Mouse (Mus musculus) forebrain, embryonic 16.5 days (tissue): ENCODE results near the gene Gm11565. TPM values are rescaled to one million over a fixed set of nuclear protein-coding genes. Genes with fewer than 3 reads are reported as not detected.
"Not testable (repeated sequence)": the region's sequence is repeated elsewhere in the genome, so short reads cannot be mapped to it uniquely, and the experiment has no call there.

Experiments used
- ATAC-seq: fragments of 200-750 bp; cut with Nextera tagmentation; 2 replicates; pipeline ENCODE4 v1.8.0; 2017; ENCODE audit warnings: mild to moderate bottlenecking, moderate library complexity
- H3K27ac ChIP-seq: fragments of 300-500 bp; sonication (generic); 2 replicates; pipeline ENCODE4 v1.5.1; 2014; ENCODE audit warnings: low read length, control low read depth
- H3K27me3 ChIP-seq: fragments of 300-500 bp; sonication (generic); replicated peaks from 2 replicates; pipeline ENCODE4 v1.6.1; 2014; ENCODE audit warnings: low read length; ENCODE audit not compliant: control insufficient read depth, insufficient read depth
- H3K36me3 ChIP-seq: fragments of 300-500 bp; sonication (generic); 2 replicates; pipeline ENCODE4 v1.6.1; 2014; ENCODE audit not compliant: control insufficient read depth, insufficient read depth
- H3K4me1 ChIP-seq: fragments of 300-500 bp; sonication (generic); replicated peaks from 2 replicates; pipeline ENCODE4 v1.6.1; 2014; ENCODE audit warnings: low read length; ENCODE audit not compliant: control insufficient read depth, insufficient read depth
- H3K4me2 ChIP-seq: fragments of 300-500 bp; sonication (generic); 2 replicates; pipeline ENCODE4 v1.6.1; 2014; ENCODE audit warnings: mild to moderate bottlenecking, low read length, control low read depth
- H3K4me3 ChIP-seq: fragments of 300-500 bp; sonication (generic); replicated peaks from 2 replicates; pipeline ENCODE4 v1.5.1; 2014; ENCODE audit warnings: mild to moderate bottlenecking, low read length, control low read depth
- H3K9ac ChIP-seq: fragments of 300-500 bp; sonication (generic); replicated peaks from 2 replicates; pipeline ENCODE4 v1.6.1; 2014; ENCODE audit warnings: low read depth, low read length, control low read depth
- H3K9me3 ChIP-seq: fragments of 300-500 bp; sonication (generic); 2 replicates; pipeline ENCODE4 v1.6.1; 2016; ENCODE audit warnings: low read length; ENCODE audit not compliant: control insufficient read depth
- WGBS: fragments of 180-500 bp; shearing (Covaris S2); extraction: QIAGEN DNeasy Blood & Tissue Kit; methylation state at CpG from one replicate; pipeline ENCODE4 v1.1.7; 2014; 5-methylcytosine and 5-hydroxymethylcytosine counted together
- polyA plus RNA-seq: library from polyadenylated mRNA; unstranded; fragments of >200 nt; fragmentation: Nextera tagmentation; extraction: Ambion mirVana; gene quantifications from 2 replicates; pipeline ENCODE4 v1.2.1, GENCODE M21; 2015

The Gm11565 gene
- polyA plus RNA-seq, result not detected in 2 replicates

DNA sequence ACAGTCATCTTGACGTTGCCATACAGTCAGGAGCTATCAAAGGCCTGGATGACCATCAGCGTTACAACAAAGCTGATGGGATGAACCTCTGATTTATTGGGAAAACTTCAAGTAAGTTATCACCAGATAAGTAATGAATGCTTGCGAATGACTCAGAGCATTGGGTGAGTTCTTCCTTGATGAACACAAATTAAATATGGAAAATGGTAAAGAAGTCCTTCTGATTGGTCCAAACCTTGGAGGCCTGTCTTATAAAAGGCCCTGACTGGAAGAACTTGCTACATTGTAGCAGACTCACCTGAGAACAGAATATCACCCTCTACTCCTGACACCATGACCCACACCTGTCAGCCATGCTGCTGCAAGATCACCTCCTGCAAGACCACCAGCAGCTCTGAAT lies at the start of gene Gm11565:
TSS of gene Gm11565 (plus strand) at position 301 of the 400 bp plus-strand sequence.
- Histone ChIP-seq H3K4me2 (no peak within 1 kb of the TSS), H3K27ac (no peak within 1 kb of the TSS), H3K36me3 (no peaks in the 10 kb centered on the region), H3K4me1 (no peaks in the 10 kb centered on the region), H3K27me3 (no peaks in the 10 kb centered on the region), H3K9ac (no peak within 1 kb of the TSS), H3K4me3 (no peak within 1 kb of the TSS), H3K9me3 (no peaks in the 10 kb centered on the region)
- no peak for ATAC-seq
- whole genome bisulfite sequencing, result 91% methylated on average over 3 of the region's 3 CpGs

DNA sequence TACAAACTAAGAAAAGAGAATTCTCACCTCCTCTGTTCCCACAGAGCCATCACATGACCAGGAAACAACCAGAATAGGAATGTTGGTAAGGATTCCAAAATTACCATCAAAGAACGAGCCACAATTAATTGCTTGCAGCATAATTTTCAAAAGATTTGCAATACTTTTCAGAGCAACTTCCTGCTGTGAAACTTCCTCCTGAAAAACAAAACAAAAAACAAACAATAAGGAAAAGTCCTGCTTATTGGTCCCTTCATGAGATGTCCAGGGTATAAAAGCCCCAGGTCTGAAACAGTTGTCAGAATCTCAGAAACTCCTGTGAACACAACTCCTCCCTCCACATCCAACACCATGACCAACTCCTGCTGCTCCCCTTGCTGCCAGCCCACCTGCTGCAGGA lies 41.5 kb upstream of the Gm11565 start, which contains the start of gene Krtap9-1:
TSS of gene Krtap9-1 (plus strand) at position 301 of the 400 bp plus-strand sequence.
- H3K9me3 ChIP-seq, H3K27ac ChIP-seq, H3K27me3 ChIP-seq, H3K4me3 ChIP-seq, H3K9ac ChIP-seq, H3K36me3 ChIP-seq, H3K4me2 ChIP-seq, H3K4me1 ChIP-seq, ATAC-seq: not testable (repeated sequence)
- WGBS, result 64% methylated on average over 1 of the region's 1 CpGs

DNA sequence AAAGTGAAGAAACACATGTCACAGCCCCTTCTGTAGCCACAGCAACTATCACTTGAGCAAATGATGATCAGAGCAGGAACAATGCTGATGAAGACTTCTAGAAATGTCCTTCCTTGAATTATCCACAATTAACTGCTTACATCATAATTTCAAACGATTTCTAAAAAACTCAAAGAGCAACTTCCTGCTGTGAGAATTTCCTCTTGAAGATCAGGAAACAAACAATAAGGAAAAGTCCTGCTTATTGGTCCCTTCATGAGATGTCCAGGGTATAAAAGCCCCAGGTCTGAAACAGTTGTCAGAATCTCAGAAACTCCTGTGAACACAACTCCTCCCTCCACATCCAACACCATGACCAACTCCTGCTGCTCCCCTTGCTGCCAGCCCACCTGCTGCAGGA lies 35.7 kb upstream of the Gm11565 start, which contains the start of gene Gm11567:
TSS of gene Gm11567 (plus strand) at position 301 of the 400 bp plus-strand sequence.
- H3K36me3 ChIP-seq, H3K9ac ChIP-seq, H3K27me3 ChIP-seq, H3K4me3 ChIP-seq, H3K27ac ChIP-seq, H3K4me2 ChIP-seq, H3K9me3 ChIP-seq, ATAC-seq, H3K4me1 ChIP-seq: not testable (repeated sequence)
- WGBS, result 37% methylated on average over 1 of the region's 1 CpGs

DNA sequence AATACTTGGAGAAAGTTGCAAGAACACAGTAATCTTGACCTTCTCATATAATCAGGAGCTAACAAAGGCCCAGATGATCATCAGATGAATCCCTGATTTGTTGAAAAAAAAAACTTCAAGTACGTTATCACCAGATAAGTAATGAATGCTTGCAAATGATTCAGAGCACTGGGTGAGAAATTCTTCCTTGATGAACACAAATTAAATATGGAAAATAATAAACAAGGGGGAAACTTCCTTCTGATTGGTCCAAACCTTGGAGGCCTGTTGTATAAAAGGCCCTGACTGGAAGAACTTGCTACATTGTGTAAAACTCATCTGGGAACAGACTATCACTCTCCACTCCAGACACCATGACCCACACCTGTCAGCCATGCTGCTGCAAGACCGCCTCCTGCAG lies 6.9 kb upstream of the Gm11565 start, which contains the start of gene Krtap31-1:
TSS of gene Krtap31-1 (plus strand) at position 301 of the 400 bp plus-strand sequence.
- no peaks in the 10 kb centered on the region for H3K4me1 ChIP-seq
- no peak within 1 kb of the TSS for H3K9ac ChIP-seq
- no peak within 1 kb of the TSS for H3K4me2 ChIP-seq
- no peaks in the 10 kb centered on the region for H3K9me3 ChIP-seq
- H3K36me3 ChIP-seq, result no peaks in the 10 kb centered on the region
- no peaks in the 10 kb centered on the region for H3K27me3 ChIP-seq
- no peak for ATAC-seq
- H3K4me3 ChIP-seq, result no peak within 1 kb of the TSS
- WGBS, result 88% methylated on average over 2 of the region's 2 CpGs
- no peak within 1 kb of the TSS for H3K27ac ChIP-seq

DNA sequence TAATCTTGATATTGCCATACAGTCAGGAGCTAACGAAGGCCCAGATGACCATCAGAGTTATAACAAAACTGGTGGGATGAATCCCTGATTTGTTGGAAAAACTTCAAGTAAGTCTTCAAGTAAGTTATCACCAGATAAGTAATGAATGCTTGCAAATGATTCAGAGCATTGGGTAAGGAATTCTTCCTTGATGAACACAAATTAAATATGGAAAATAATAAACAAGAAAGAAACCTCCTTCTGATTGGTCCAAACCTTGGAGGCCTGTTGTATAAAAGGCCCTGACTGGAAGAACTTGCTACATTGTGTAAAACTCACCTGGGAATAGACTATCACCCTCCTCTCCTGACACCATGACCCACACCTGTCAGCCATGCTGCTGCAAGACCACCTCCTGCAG lies 21.4 kb downstream of the Gm11565 start, which contains the start of gene Krtap31-2:
TSS of gene Krtap31-2 (plus strand) at position 301 of the 400 bp plus-strand sequence.
- H3K4me3 ChIP-seq, result no peak within 1 kb of the TSS
- no peaks in the 10 kb centered on the region for H3K36me3 ChIP-seq
- H3K4me2 ChIP-seq, result no peak within 1 kb of the TSS
- WGBS, result 92% methylated on average over 1 of the region's 1 CpGs
- H3K9me3 ChIP-seq, result no peaks in the 10 kb centered on the region
- H3K27ac ChIP-seq, result no peak within 1 kb of the TSS
- H3K4me1 ChIP-seq, result no peaks in the 10 kb centered on the region
- H3K9ac ChIP-seq, result no peak within 1 kb of the TSS
- ATAC-seq, result no peak
- H3K27me3 ChIP-seq, result no peaks in the 10 kb centered on the region

DNA sequence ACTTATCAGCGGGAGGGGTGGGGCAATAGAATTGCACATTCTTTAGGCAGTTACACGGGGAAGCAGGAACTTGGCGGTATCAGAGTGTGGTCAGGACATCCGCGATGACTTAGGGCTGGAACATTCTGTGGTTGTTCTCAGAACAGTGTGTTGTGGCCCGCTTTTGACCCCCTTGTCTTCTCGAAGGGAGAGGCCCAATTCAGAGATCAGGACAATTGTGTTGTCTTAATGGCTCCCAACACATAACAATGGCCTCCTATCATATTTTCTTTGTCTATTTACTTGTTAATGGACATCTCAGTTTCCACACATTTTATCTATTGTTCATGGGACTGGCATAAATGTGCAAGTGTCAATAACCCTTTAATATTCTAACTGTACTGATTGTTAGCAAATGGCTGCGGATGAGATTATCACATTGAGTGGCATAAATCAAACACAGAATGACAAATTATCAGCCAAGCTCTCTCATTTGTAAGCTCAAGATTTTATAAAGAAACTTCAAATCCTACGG lies 23.3 kb downstream of the Gm11565 start:
- Histone ChIP-seq H3K27ac (no peak overlapping the region), H3K4me3 (no peak overlapping the region), H3K4me1 (no peaks in the 10 kb centered on the region), H3K36me3 (no peaks in the 10 kb centered on the region), H3K27me3 (no peaks in the 10 kb centered on the region), H3K9ac (no peak overlapping the region), H3K4me2 (no peak overlapping the region), H3K9me3 (no peaks in the 10 kb centered on the region)
- ATAC-seq, result no peak
- 84% methylated on average over 9 of the region's 9 CpGs for WGBS

DNA sequence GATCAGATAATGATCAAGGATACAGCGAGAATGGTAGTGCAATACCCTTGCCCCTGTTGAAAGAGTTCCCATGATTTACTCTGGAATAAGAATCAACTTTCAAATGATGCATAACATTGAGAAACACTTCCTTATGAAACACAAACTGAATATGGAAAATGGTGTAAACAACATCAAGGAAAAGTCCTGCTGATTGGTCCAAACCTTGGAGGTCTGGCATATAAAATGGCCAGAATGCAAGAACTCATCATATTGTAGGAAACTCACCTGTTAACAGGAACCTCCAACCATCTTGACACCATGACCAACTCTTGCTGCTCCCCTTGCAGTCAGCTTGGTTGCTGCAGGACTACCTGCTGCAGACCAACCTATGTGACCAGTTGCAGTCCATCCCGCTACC lies 33.6 kb downstream of the Gm11565 start, which contains the start of gene Krtap9-5:
TSS of gene Krtap9-5 (plus strand) at position 301 of the 400 bp plus-strand sequence.
- H3K4me1 ChIP-seq, result no peaks in the 10 kb centered on the region
- H3K4me3 ChIP-seq, result no peak within 1 kb of the TSS
- no peak within 1 kb of the TSS for H3K4me2 ChIP-seq
- H3K27ac ChIP-seq, result no peak within 1 kb of the TSS
- H3K9ac ChIP-seq, result no peak within 1 kb of the TSS
- 89% methylated on average over 2 of the region's 2 CpGs for WGBS
- no peaks in the 10 kb centered on the region for H3K9me3 ChIP-seq
- H3K36me3 ChIP-seq, result no peaks in the 10 kb centered on the region
- no peaks in the 10 kb centered on the region for H3K27me3 ChIP-seq
- no peak for ATAC-seq

DNA sequence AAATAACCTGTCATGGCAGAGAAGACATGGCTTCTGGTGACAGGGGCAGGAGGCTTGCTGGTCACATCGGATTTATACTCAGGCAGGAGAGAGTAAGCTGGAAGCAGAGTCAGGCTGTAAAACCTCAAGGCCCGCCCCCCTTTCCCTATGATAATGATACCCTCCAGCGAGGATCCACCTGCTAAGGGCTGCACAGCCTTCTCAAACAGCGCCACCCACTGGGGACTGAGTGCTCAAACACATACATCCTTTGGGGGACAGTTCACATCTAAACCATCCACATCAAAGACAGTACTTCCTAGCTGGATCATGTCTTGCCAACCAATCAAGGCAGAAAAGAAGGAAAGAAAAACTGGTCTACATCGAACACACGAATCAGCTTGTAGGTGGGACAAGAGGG lies 49.7 kb downstream of the Gm11565 start:
- WGBS, result 48% methylated on average over 6 of the region's 6 CpGs
- H3K27me3 ChIP-seq, result no peaks in the 10 kb centered on the region
- no peak overlapping the region for H3K4me3 ChIP-seq
- no peak for ATAC-seq
- no peak overlapping the region for H3K27ac ChIP-seq
- H3K4me1 ChIP-seq, result no peaks in the 10 kb centered on the region
- H3K9ac ChIP-seq, result no peak overlapping the region
- no peak overlapping the region for H3K4me2 ChIP-seq
- H3K36me3 ChIP-seq, result no peaks in the 10 kb centered on the region
- no peaks in the 10 kb centered on the region for H3K9me3 ChIP-seq
